Mouse (Mus musculus): ENCODE measurements around the gene Gm2888. TPM values are rescaled to one million over a fixed set of nuclear protein-coding genes. Genes with fewer than 3 reads are reported as not detected.
"Not testable (repeated sequence)": the region's sequence is repeated elsewhere in the genome, so short reads cannot be mapped to it uniquely, and the experiment has no call there.

The Gm2888 gene
- not detected for polyA plus RNA-seq (2012; fragmentation: generic; extraction: Trizol)
- long read RNA-seq, experiment 1: 0 reads
- long read RNA-seq, experiment 2: 0 reads

- not testable (repeated sequence) for H3K36me3 ChIP-seq (ENCODE audit: control insufficient read depth, insufficient read depth); H3ac ChIP-seq (ENCODE audit: control insufficient read depth, insufficient read length, low read depth); H3K79me2 ChIP-seq (ENCODE audit: control insufficient read depth, insufficient read depth); H3K27me3 ChIP-seq (ENCODE audit: control insufficient read depth, insufficient read depth, insufficient read length); H3K79me3 ChIP-seq (ENCODE audit: low read depth); H3K4me3 ChIP-seq (ENCODE audit: insufficient read depth, poor library complexity, severe bottlenecking)
These were observed at the start of gene Gm2888 for GRCm38 (mm10) chr14:3029702-3030101. Gene Gm2888, plus strand, starts transcription at chr14:3030002.

GRCm38 (mm10) chr14:3048727-3049512, 19.1 kb downstream of the Gm2888 start, which contains the start of gene Gm2897:
Gene Gm2897, plus strand, starts transcription at chr14:3049285.
- H3K79me3 ChIP-seq (ENCODE audit: low read depth); H3K4me3 ChIP-seq (ENCODE audit: insufficient read depth, poor library complexity, severe bottlenecking); H3K79me2 ChIP-seq (ENCODE audit: control insufficient read depth, insufficient read depth); H3ac ChIP-seq (ENCODE audit: control insufficient read depth, insufficient read length, low read depth); H3K27me3 ChIP-seq (ENCODE audit: control insufficient read depth, insufficient read depth, insufficient read length); H3K36me3 ChIP-seq (ENCODE audit: control insufficient read depth, insufficient read depth): not testable (repeated sequence)

GRCm38 (mm10) chr14:3049513-3049800, 19.7 kb downstream of the Gm2888 start:
- H3K79me2 ChIP-seq (ENCODE audit: control insufficient read depth, insufficient read depth); H3K27me3 ChIP-seq (ENCODE audit: control insufficient read depth, insufficient read depth, insufficient read length); H3K36me3 ChIP-seq (ENCODE audit: control insufficient read depth, insufficient read depth); H3K4me3 ChIP-seq (ENCODE audit: insufficient read depth, poor library complexity, severe bottlenecking); H3K79me3 ChIP-seq (ENCODE audit: low read depth); H3ac ChIP-seq (ENCODE audit: control insufficient read depth, insufficient read length, low read depth): not testable (repeated sequence)

GRCm38 (mm10) chr14:3050087-3050486, 20.3 kb downstream of the Gm2888 start:
- H3ac ChIP-seq (ENCODE audit: control insufficient read depth, insufficient read length, low read depth); H3K27me3 ChIP-seq (ENCODE audit: control insufficient read depth, insufficient read depth, insufficient read length); H3K36me3 ChIP-seq (ENCODE audit: control insufficient read depth, insufficient read depth); H3K79me2 ChIP-seq (ENCODE audit: control insufficient read depth, insufficient read depth); H3K4me3 ChIP-seq (ENCODE audit: insufficient read depth, poor library complexity, severe bottlenecking); H3K79me3 ChIP-seq (ENCODE audit: low read depth): not testable (repeated sequence)

Other genes with a start within 250 kb of the Gm2888 start
- gene Gm2897, start 19.3 kb downstream of the Gm2888 start, polyA plus RNA-seq (2012; fragmentation: generic; extraction: Trizol): not detected
- not detected for gene Gm10340, start 104.0 kb downstream of the Gm2888 start, polyA plus RNA-seq (2012; fragmentation: generic; extraction: Trizol)
- not detected for gene Gm5795, start 158.3 kb downstream of the Gm2888 start, polyA plus RNA-seq (2012; fragmentation: generic; extraction: Trizol)
- not detected for gene D830030K20Rik, start 178.5 kb downstream of the Gm2888 start, polyA plus RNA-seq (2012; fragmentation: generic; extraction: Trizol)